Mouse (Mus musculus) limb, embryonic 12.5 days (tissue): ENCODE results near the gene Man1c1. TPM values are rescaled to one million over a fixed set of nuclear protein-coding genes. Genes with fewer than 3 reads are reported as not detected.

Experiments
- ATAC-seq: fragments of 200-750 bp; cut with Nextera tagmentation; 2 replicates; pipeline ENCODE4 v1.8.0; 2017; ENCODE audit warnings: low read depth, moderate TSS enrichment; ENCODE audit not compliant: insufficient number of reproducible peaks, insufficient read depth, low FRiP score, low TSS enrichment
- H3K27ac ChIP-seq: fragments of 300-500 bp; sonication (generic); 2 replicates; pipeline ENCODE4 v1.5.1; 2016; ENCODE audit warnings: mild to moderate bottlenecking, moderate library complexity
- H3K27me3 ChIP-seq: fragments of 300-500 bp; sonication (generic); 2 replicates; pipeline ENCODE4 v1.6.1; 2016; ENCODE audit warnings: mild to moderate bottlenecking, moderate library complexity
- H3K36me3 ChIP-seq: fragments of 300-500 bp; sonication (generic); 2 replicates; pipeline ENCODE4 v1.6.1; 2016; ENCODE audit warnings: mild to moderate bottlenecking, moderate library complexity
- H3K4me1 ChIP-seq: fragments of 300-500 bp; sonication (generic); replicated peaks from 2 replicates; pipeline ENCODE4 v1.6.1; 2016
- H3K4me2 ChIP-seq: fragments of 300-500 bp; sonication (generic); 2 replicates; pipeline ENCODE4 v1.6.1; 2016; ENCODE audit warnings: mild to moderate bottlenecking, moderate library complexity
- H3K4me3 ChIP-seq: fragments of 300-500 bp; sonication (generic); replicated peaks from 2 replicates; pipeline ENCODE4 v1.5.1; 2016; ENCODE audit warnings: mild to moderate bottlenecking
- H3K9ac ChIP-seq: fragments of 300-500 bp; sonication (generic); replicated peaks from 2 replicates; pipeline ENCODE4 v1.6.1; 2016; ENCODE audit warnings: mild to moderate bottlenecking, moderate library complexity
- H3K9me3 ChIP-seq: fragments of 300-500 bp; sonication (generic); 2 replicates; pipeline ENCODE4 v1.6.1; 2016; ENCODE audit warnings: mild to moderate bottlenecking, moderate library complexity
- WGBS: fragments of 180-500 bp; shearing (Covaris S2); methylation state at CpG from one replicate; pipeline ENCODE4 v1.1.7; 2016; 5-methylcytosine and 5-hydroxymethylcytosine counted together
- polyA plus RNA-seq: library from polyadenylated mRNA; unstranded; fragments of >200 nt; fragmentation: Nextera tagmentation; extraction: Ambion mirVana; gene quantifications from 2 replicates; pipeline ENCODE4 v1.2.1, GENCODE M21; 2016

The Man1c1 gene
- polyA plus RNA-seq, 1 experiment from 2014 or later: 2.9 TPM

DNA sequence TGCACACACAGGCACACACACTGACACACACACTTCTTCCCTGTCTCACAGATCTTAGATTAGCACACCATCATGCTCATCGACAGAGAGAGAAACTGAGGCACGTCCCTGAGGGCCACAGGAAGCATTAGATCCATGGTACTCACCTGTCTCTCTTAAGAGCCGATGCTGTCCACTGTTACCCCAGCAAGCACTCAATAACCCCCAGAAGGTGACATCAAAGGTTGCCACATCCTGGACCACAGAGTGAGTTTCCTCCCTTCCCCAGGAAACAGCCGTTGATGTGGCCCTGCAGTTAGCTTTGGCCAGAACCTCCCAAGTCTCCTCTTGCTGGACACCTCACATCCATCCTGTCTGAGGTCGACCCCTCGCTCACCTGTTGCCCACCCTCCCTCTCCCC lies 49.7 kb downstream of the Man1c1 start:
- no peak for ATAC-seq
- H3K4me3 ChIP-seq: no peak overlapping the region
- H3K4me1 ChIP-seq: peaks cover 10% of the 10 kb centered on the region
- no peaks in the 10 kb centered on the region for H3K9me3 ChIP-seq
- WGBS: 80% methylated on average over 6 of the region's 6 CpGs
- H3K27me3 ChIP-seq: no peaks in the 10 kb centered on the region; the same call in 1 of the 2 replicates
- H3K36me3 ChIP-seq: no peaks in the 10 kb centered on the region
- no peak overlapping the region for H3K27ac ChIP-seq
- H3K9ac ChIP-seq: no peak overlapping the region
- H3K4me2 ChIP-seq: no peak overlapping the region

- 0 out of 2 replicates have a peak, but pooled peaks cover 6% of the 10 kb centered on the region for H3K4me1 ChIP-seq
- no peak overlapping the region for H3K9ac ChIP-seq
- H3K36me3 ChIP-seq: no peaks in the 10 kb centered on the region
- no peaks in the 10 kb centered on the region for H3K9me3 ChIP-seq
- WGBS: 81% methylated on average over 4 of the region's 4 CpGs
- no peak overlapping the region for H3K4me2 ChIP-seq
- ATAC-seq: no peak
- no peak overlapping the region for H3K4me3 ChIP-seq
- H3K27ac ChIP-seq: no peak overlapping the region
- H3K27me3 ChIP-seq: no peaks in the 10 kb centered on the region
These were observed 51.4 kb downstream of the Man1c1 start for GRCm38 (mm10) chr4:134652720-134653119.

GRCm38 (mm10) chr4:134652151-134652550 lies 51.9 kb downstream of the Man1c1 start:
- Histone ChIP-seq H3K9me3 (no peaks in the 10 kb centered on the region), H3K4me3 (no peak overlapping the region), H3K9ac (no peak overlapping the region), H3K27me3 (no peaks in the 10 kb centered on the region), H3K27ac (no peak overlapping the region), H3K4me1 (0 out of 2 replicates have a peak, but pooled peaks cover 2% of the 10 kb centered on the region), H3K36me3 (no peaks in the 10 kb centered on the region), H3K4me2 (no peak overlapping the region)
- WGBS: 48% methylated on average over 2 of the region's 2 CpGs
- no peak for ATAC-seq

DNA sequence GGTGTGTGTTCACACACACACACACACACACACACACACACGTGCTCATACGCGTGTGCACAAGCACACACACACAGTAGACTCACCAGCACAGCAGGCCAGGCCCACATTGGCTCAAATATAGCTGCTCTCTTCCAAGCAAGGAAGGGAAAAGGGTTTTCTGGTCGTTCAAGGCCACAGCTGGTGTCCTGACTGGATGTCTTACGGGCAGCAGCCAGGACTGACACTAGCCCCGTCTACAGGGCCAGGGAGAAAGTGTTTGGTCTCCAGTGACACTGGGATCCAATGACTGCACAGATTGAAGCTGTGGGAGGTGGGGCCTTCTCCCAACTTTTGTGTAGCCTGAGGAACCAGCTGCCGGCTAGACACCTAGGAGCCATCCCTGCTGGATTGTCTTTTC lies 52.7 kb downstream of the Man1c1 start:
- WGBS: 63% methylated on average over 7 of the region's 7 CpGs
- Histone ChIP-seq H3K27ac (no peak overlapping the region), H3K4me2 (no peak overlapping the region), H3K27me3 (no peaks in the 10 kb centered on the region), H3K4me1 (no peaks in the 10 kb centered on the region), H3K9me3 (no peaks in the 10 kb centered on the region), H3K36me3 (no peaks in the 10 kb centered on the region), H3K9ac (no peak overlapping the region), H3K4me3 (no peak overlapping the region)
- ATAC-seq: no peak

DNA sequence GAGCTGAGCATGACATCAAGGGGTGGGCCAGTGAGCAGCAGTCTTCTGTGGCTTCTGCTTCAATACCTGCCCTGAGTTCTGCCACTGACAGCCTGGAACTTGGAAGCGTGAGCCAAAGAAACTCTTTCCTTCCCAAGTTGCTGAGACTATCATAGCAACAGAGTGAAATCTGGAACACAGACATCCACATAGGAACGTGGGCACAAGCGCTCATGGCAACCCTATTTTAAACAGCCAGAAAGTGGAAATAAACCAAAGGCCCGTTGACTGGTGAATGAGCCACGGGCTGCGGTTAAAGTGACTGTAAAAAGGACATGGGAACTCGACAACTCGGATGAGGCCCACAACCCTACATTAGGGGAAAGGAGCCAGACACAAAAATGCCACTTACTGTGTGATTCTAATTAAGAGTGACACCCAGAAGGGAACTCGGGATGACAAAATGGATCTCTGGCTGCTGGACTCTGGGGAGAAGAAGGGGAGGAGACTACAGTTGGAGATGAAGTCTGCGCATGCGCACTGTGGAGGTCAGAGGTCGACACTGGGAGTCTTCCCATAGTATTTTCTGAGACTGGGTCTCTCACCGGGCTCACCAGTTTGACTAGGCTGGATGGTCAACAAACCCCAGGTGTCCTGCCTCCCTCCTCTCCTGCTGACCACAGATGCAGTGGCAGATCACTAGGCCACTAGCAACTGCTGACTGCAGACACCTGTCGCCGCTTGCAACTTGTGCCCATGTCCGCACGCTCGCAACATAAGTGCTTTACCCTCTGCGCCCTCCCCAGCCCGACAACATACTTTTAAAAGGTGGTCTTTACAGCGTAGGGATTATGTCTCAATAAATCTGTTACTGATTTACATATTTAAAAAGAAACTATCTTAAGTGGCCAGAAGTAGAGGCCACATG lies 58.8 kb downstream of the Man1c1 start:
- Histone ChIP-seq H3K27ac (no peak overlapping the region), H3K27me3 (no peaks in the 10 kb centered on the region), H3K36me3 (no peaks in the 10 kb centered on the region), H3K4me2 (no peak overlapping the region), H3K4me1 (no peaks in the 10 kb centered on the region), H3K9ac (no peak overlapping the region), H3K9me3 (no peaks in the 10 kb centered on the region), H3K4me3 (no peak overlapping the region)
- 88% methylated on average over 21 of the region's 21 CpGs for WGBS
- ATAC-seq: no peak

GRCm38 (mm10) chr4:134644410-134644809 lies 59.7 kb downstream of the Man1c1 start:
- Histone ChIP-seq H3K27ac (no peak overlapping the region), H3K9me3 (no peaks in the 10 kb centered on the region), H3K4me1 (no peaks in the 10 kb centered on the region), H3K4me2 (no peak overlapping the region), H3K9ac (no peak overlapping the region), H3K4me3 (no peak overlapping the region), H3K27me3 (no peaks in the 10 kb centered on the region), H3K36me3 (no peaks in the 10 kb centered on the region)
- WGBS: 87% methylated on average over 6 of the region's 6 CpGs
- ATAC-seq: no peak

GRCm38 (mm10) chr4:134641711-134642516 lies 62.2 kb downstream of the Man1c1 start:
- 80% methylated on average over 29 of the region's 30 CpGs for WGBS
- ATAC-seq: no peak
- H3K27ac ChIP-seq: no peak overlapping the region
- H3K9ac ChIP-seq: 0 out of 2 replicates have a peak overlapping the region, but pooled peaks have one; percentile 34
- no peak overlapping the region for H3K4me2 ChIP-seq
- no peaks in the 10 kb centered on the region for H3K36me3 ChIP-seq
- no peaks in the 10 kb centered on the region for H3K4me1 ChIP-seq
- no peak overlapping the region for H3K4me3 ChIP-seq
- H3K9me3 ChIP-seq: peaks cover 5% of the 10 kb centered on the region; the same call in 1 of the 2 replicates
- H3K27me3 ChIP-seq: no peaks in the 10 kb centered on the region

- Histone ChIP-seq H3K27me3 (no peaks in the 10 kb centered on the region), H3K4me2 (no peak overlapping the region), H3K27ac (no peak overlapping the region), H3K4me3 (no peak overlapping the region), H3K36me3 (no peaks in the 10 kb centered on the region), H3K4me1 (no peaks in the 10 kb centered on the region), H3K9me3 (peaks cover 5% of the 10 kb centered on the region; the same call in 1 of the 2 replicates), H3K9ac (no peak overlapping the region)
- 66% methylated on average over 7 of the region's 7 CpGs for WGBS
- no peak for ATAC-seq
These were observed 64.8 kb downstream of the Man1c1 start for GRCm38 (mm10) chr4:134639325-134639724.

GRCm38 (mm10) chr4:134638111-134638550 lies 66.0 kb downstream of the Man1c1 start:
- H3K9ac ChIP-seq: no peak overlapping the region
- H3K4me3 ChIP-seq: no peak overlapping the region
- H3K36me3 ChIP-seq: no peaks in the 10 kb centered on the region
- peaks cover 10% of the 10 kb centered on the region for H3K4me1 ChIP-seq
- H3K9me3 ChIP-seq: peaks cover 5% of the 10 kb centered on the region; the same call in 1 of the 2 replicates
- no peak for ATAC-seq
- H3K4me2 ChIP-seq: no peak overlapping the region
- H3K27me3 ChIP-seq: no peaks in the 10 kb centered on the region
- H3K27ac ChIP-seq: no peak overlapping the region
- WGBS: 70% methylated on average over 5 of the region's 5 CpGs

GRCm38 (mm10) chr4:134636406-134636805 lies 67.7 kb downstream of the Man1c1 start:
- no peak overlapping the region for H3K27ac ChIP-seq
- no peak overlapping the region for H3K4me2 ChIP-seq
- no peaks in the 10 kb centered on the region for H3K36me3 ChIP-seq
- peaks cover 5% of the 10 kb centered on the region; the same call in 1 of the 2 replicates for H3K9me3 ChIP-seq
- H3K4me1 ChIP-seq: peaks cover 23% of the 10 kb centered on the region
- 47% methylated on average over 8 of the region's 8 CpGs for WGBS
- H3K27me3 ChIP-seq: no peaks in the 10 kb centered on the region
- H3K9ac ChIP-seq: no peak overlapping the region
- H3K4me3 ChIP-seq: no peak overlapping the region
- no peak for ATAC-seq

GRCm38 (mm10) chr4:134634001-134634400 lies 70.1 kb downstream of the Man1c1 start:
- Histone ChIP-seq H3K9ac (no peak overlapping the region), H3K27ac (no peak overlapping the region), H3K36me3 (no peaks in the 10 kb centered on the region), H3K27me3 (no peaks in the 10 kb centered on the region), H3K4me1 (peaks cover 23% of the 10 kb centered on the region), H3K9me3 (peaks cover 5% of the 10 kb centered on the region; the same call in 1 of the 2 replicates), H3K4me2 (no peak overlapping the region), H3K4me3 (no peak overlapping the region)
- no peak for ATAC-seq
- 60% methylated on average over 13 of the region's 13 CpGs for WGBS
